Mouse (Mus musculus): ENCODE measurements at regions not wholly inside any gene's neighbourhood (a gene's known extent, or its start where the extent isn't known, plus 50 kb on each side); places are given as distances from the start of the nearest gene placed in this dataset.
"Not testable (repeated sequence)": the region's sequence is repeated elsewhere in the genome, so short reads cannot be mapped to it uniquely, and the experiment has no call there.

GRCm38 (mm10) chr8:56979416-56979815, 341.4 kb upstream of the Hand2 start:
- H3K36me3 ChIP-seq (ENCODE audit: control insufficient read depth, insufficient read depth, low read length), result no peaks in the 10 kb centered on the region
- no peaks in the 10 kb centered on the region for H3K27me3 ChIP-seq (ENCODE audit: control insufficient read depth, insufficient read depth, low read length)
- H3K4me1 ChIP-seq (ENCODE audit: control insufficient read depth, insufficient read depth, low read length), result no peaks in the 10 kb centered on the region
- no peak overlapping the region for H3K27ac ChIP-seq (ENCODE audit: low read depth, low read length)
- H3K9me3 ChIP-seq (ENCODE audit: control insufficient read depth, low read length), result no peaks in the 10 kb centered on the region
- WGBS, result 82% methylated on average over 13 of the region's 13 CpGs
- no peak overlapping the region for H3K4me3 ChIP-seq (ENCODE audit: low read depth, low read length)
- no peak overlapping the region for H3K9ac ChIP-seq (replicated peaks; ENCODE audit: low read depth, low read length)
- no peak overlapping the region for H3K4me2 ChIP-seq (ENCODE audit: low read depth, low read length)
- no peak for ATAC-seq (ENCODE audit: low read depth)

GRCm38 (mm10) chr8:57010318-57011024, 310.3 kb upstream of the Hand2 start:
- Histone ChIP-seq H3K4me2 (ENCODE audit: low read depth, low read length) (no peak overlapping the region), H3K4me3 (ENCODE audit: low read depth, low read length) (no peak overlapping the region), H3K36me3 (ENCODE audit: control insufficient read depth, insufficient read depth, low read length) (no peaks in the 10 kb centered on the region), H3K4me1 (ENCODE audit: control insufficient read depth, insufficient read depth, low read length) (no peaks in the 10 kb centered on the region), H3K9me3 (ENCODE audit: control insufficient read depth, low read length) (no peaks in the 10 kb centered on the region), H3K9ac (replicated peaks; ENCODE audit: low read depth, low read length) (no peak overlapping the region), H3K27ac (ENCODE audit: low read depth, low read length) (no peak overlapping the region), H3K27me3 (ENCODE audit: control insufficient read depth, insufficient read depth, low read length) (no peaks in the 10 kb centered on the region)
- ATAC-seq (ENCODE audit: low read depth), result no peak
- 59% methylated on average over 6 of the region's 6 CpGs for WGBS

- H3K4me1 ChIP-seq (ENCODE audit: control insufficient read depth, insufficient read depth, low read length), result no peaks in the 10 kb centered on the region
- no peak overlapping the region for H3K4me3 ChIP-seq (ENCODE audit: low read depth, low read length)
- no peak overlapping the region for H3K27ac ChIP-seq (ENCODE audit: low read depth, low read length)
- no peaks in the 10 kb centered on the region for H3K27me3 ChIP-seq (ENCODE audit: control insufficient read depth, insufficient read depth, low read length)
- H3K9ac ChIP-seq (replicated peaks; ENCODE audit: low read depth, low read length), result no peak overlapping the region
- H3K36me3 ChIP-seq (ENCODE audit: control insufficient read depth, insufficient read depth, low read length), result no peaks in the 10 kb centered on the region
- WGBS, result 53% methylated on average over 3 of the region's 3 CpGs
- H3K9me3 ChIP-seq (ENCODE audit: control insufficient read depth, low read length), result no peaks in the 10 kb centered on the region
- H3K4me2 ChIP-seq (ENCODE audit: low read depth, low read length), result no peak overlapping the region
- ATAC-seq (ENCODE audit: low read depth), result no peak
Observed at GRCm38 (mm10) chr8:57013813-57014320, 306.9 kb upstream of the Hand2 start.

GRCm38 (mm10) chr8:57016329-57016728, 304.5 kb upstream of the Hand2 start:
- Histone ChIP-seq H3K27ac (ENCODE audit: low read depth, low read length) (no peak overlapping the region), H3K9ac (replicated peaks; ENCODE audit: low read depth, low read length) (no peak overlapping the region), H3K36me3 (ENCODE audit: control insufficient read depth, insufficient read depth, low read length) (no peaks in the 10 kb centered on the region), H3K4me2 (ENCODE audit: low read depth, low read length) (no peak overlapping the region), H3K27me3 (ENCODE audit: control insufficient read depth, insufficient read depth, low read length) (no peaks in the 10 kb centered on the region), H3K9me3 (ENCODE audit: control insufficient read depth, low read length) (no peaks in the 10 kb centered on the region), H3K4me1 (ENCODE audit: control insufficient read depth, insufficient read depth, low read length) (no peaks in the 10 kb centered on the region), H3K4me3 (ENCODE audit: low read depth, low read length) (no peak overlapping the region)
- ATAC-seq (ENCODE audit: low read depth), result no peak
- 66% methylated on average over 3 of the region's 3 CpGs for WGBS

GRCm38 (mm10) chr8:57028096-57028495, 292.7 kb upstream of the Hand2 start:
- not testable (repeated sequence) for ATAC-seq (ENCODE audit: low read depth); H3K36me3 ChIP-seq (ENCODE audit: control insufficient read depth, insufficient read depth, low read length); H3K4me1 ChIP-seq (ENCODE audit: control insufficient read depth, insufficient read depth, low read length); H3K27me3 ChIP-seq (ENCODE audit: control insufficient read depth, insufficient read depth, low read length); H3K9ac ChIP-seq (replicated peaks; ENCODE audit: low read depth, low read length); H3K27ac ChIP-seq (ENCODE audit: low read depth, low read length); H3K4me2 ChIP-seq (ENCODE audit: low read depth, low read length); H3K4me3 ChIP-seq (ENCODE audit: low read depth, low read length); H3K9me3 ChIP-seq (ENCODE audit: control insufficient read depth, low read length)
- 93% methylated on average over 1 of the region's 1 CpGs for WGBS

- 90% methylated on average over 6 of the region's 6 CpGs for WGBS
- ATAC-seq (ENCODE audit: low read depth), result no peak
- Histone ChIP-seq H3K4me2 (ENCODE audit: low read depth, low read length) (no peak overlapping the region), H3K4me3 (ENCODE audit: low read depth, low read length) (no peak overlapping the region), H3K4me1 (ENCODE audit: control insufficient read depth, insufficient read depth, low read length) (no peaks in the 10 kb centered on the region), H3K9ac (replicated peaks; ENCODE audit: low read depth, low read length) (no peak overlapping the region), H3K36me3 (ENCODE audit: control insufficient read depth, insufficient read depth, low read length) (no peaks in the 10 kb centered on the region), H3K27me3 (ENCODE audit: control insufficient read depth, insufficient read depth, low read length) (no peaks in the 10 kb centered on the region), H3K27ac (ENCODE audit: low read depth, low read length) (no peak overlapping the region), H3K9me3 (ENCODE audit: control insufficient read depth, low read length) (no peaks in the 10 kb centered on the region)
Observed at GRCm38 (mm10) chr8:57048490-57048889, 272.3 kb upstream of the Hand2 start.

- H3K4me3 ChIP-seq (ENCODE audit: low read depth, low read length), result no peak overlapping the region
- H3K4me2 ChIP-seq (ENCODE audit: low read depth, low read length), result no peak overlapping the region
- no peaks in the 10 kb centered on the region for H3K4me1 ChIP-seq (ENCODE audit: control insufficient read depth, insufficient read depth, low read length)
- H3K27me3 ChIP-seq (ENCODE audit: control insufficient read depth, insufficient read depth, low read length), result no peaks in the 10 kb centered on the region
- H3K27ac ChIP-seq (ENCODE audit: low read depth, low read length), result no peak overlapping the region
- no peaks in the 10 kb centered on the region for H3K9me3 ChIP-seq (ENCODE audit: control insufficient read depth, low read length)
- no peak overlapping the region for H3K9ac ChIP-seq (replicated peaks; ENCODE audit: low read depth, low read length)
- H3K36me3 ChIP-seq (ENCODE audit: control insufficient read depth, insufficient read depth, low read length), result no peaks in the 10 kb centered on the region
- no peak for ATAC-seq (ENCODE audit: low read depth)
- 85% methylated on average over 3 of the region's 3 CpGs for WGBS
Observed at GRCm38 (mm10) chr8:57048909-57049308, 271.9 kb upstream of the Hand2 start.

GRCm38 (mm10) chr8:57052661-57053060, 268.1 kb upstream of the Hand2 start:
- Histone ChIP-seq H3K4me1 (ENCODE audit: control insufficient read depth, insufficient read depth, low read length) (no peaks in the 10 kb centered on the region), H3K9ac (replicated peaks; ENCODE audit: low read depth, low read length) (no peak overlapping the region), H3K9me3 (ENCODE audit: control insufficient read depth, low read length) (no peaks in the 10 kb centered on the region), H3K27me3 (ENCODE audit: control insufficient read depth, insufficient read depth, low read length) (no peaks in the 10 kb centered on the region), H3K27ac (ENCODE audit: low read depth, low read length) (no peak overlapping the region), H3K4me3 (ENCODE audit: low read depth, low read length) (no peak overlapping the region), H3K4me2 (ENCODE audit: low read depth, low read length) (no peak overlapping the region), H3K36me3 (ENCODE audit: control insufficient read depth, insufficient read depth, low read length) (no peaks in the 10 kb centered on the region)
- no peak for ATAC-seq (ENCODE audit: low read depth)
- 62% methylated on average over 4 of the region's 4 CpGs for WGBS

- Histone ChIP-seq H3K27ac (ENCODE audit: low read depth, low read length) (no peak overlapping the region), H3K36me3 (ENCODE audit: control insufficient read depth, insufficient read depth, low read length) (no peaks in the 10 kb centered on the region), H3K27me3 (ENCODE audit: control insufficient read depth, insufficient read depth, low read length) (no peaks in the 10 kb centered on the region), H3K9ac (replicated peaks; ENCODE audit: low read depth, low read length) (no peak overlapping the region), H3K9me3 (ENCODE audit: control insufficient read depth, low read length) (no peaks in the 10 kb centered on the region), H3K4me3 (ENCODE audit: low read depth, low read length) (no peak overlapping the region), H3K4me1 (ENCODE audit: control insufficient read depth, insufficient read depth, low read length) (no peaks in the 10 kb centered on the region), H3K4me2 (ENCODE audit: low read depth, low read length) (no peak overlapping the region)
- ATAC-seq (ENCODE audit: low read depth), result no peak
- 90% methylated on average over 8 of the region's 8 CpGs for WGBS
Observed at GRCm38 (mm10) chr8:57076995-57077394, 243.8 kb upstream of the Hand2 start.

All from neural tube, embryonic 14.5 days (tissue).